Mouse (Mus musculus): ENCODE data around the gene Nampt.

GRCm38 (mm10) chr12:32870815-32871214, 51.5 kb downstream of the Nampt start:
- TF ChIP-seq CTCF (IDR thresholded peaks at IDR 0.05; ENCODE audit: borderline replicate concordance, insufficient read depth, low read depth, low read length) (no peak), POLR2A (IDR thresholded peaks at IDR 0.05; ENCODE audit: borderline replicate concordance, insufficient read depth, low read length) (no peak)
